Mouse (Mus musculus): ENCODE data around the gene Gck.

The Gck gene

DNA sequence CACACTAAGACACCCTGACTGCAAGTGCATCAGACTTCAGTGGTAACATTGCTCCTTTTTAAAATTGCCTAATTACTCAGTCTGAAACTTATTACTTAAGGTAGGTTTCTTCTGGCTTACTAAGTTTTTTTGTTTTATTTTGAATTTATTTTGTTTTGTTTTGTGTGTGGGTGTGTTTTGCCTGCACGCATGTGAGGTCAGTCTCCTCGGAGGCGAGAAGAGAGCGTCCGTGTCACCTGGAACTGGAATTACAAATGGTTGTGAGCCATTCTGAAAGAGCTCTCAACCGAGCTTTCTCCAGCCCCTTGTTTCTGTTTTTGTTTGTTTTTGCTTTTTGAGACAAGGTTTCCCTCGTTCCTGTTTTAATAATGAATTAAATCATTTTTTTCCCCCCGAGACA, 71.2 kb downstream of the Gck start:
- no peak for DNase-seq (ENCODE audit: low read depth, low spot score)

DNA sequence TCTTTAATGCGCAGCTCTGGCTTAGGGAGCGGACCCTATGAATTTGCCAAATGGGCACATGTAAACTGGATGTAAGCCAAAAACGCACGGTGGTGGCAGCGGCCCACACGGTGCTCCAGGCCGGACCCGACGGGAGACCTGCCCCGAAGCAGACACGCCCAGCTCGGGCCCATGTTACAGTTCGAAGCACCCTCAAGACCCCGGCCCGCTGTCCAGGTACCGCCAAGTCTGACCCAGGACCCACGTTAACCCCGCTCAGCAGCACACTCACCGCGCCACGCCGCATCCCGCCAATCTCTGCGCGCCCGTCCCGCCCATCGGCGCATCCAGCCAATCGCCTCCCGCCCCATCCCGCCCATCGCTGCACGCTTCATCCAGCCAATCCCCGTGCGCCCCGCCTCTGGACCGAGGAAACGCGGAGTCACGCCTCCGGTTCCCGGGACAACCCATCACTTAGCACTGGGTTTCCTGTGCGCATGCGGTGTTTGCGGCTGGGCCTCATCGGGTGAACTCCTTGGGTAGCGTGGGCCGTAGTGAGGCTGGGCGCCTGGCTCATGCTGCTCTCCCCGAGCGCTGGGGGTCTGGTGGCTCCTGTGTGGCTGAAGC, 71.9 kb downstream of the Gck start, which contains the start of gene Pold2:
Gene Pold2 (minus strand): TSS at position 372 of the 606 bp plus-strand sequence.
- DNase-seq (ENCODE audit: low read depth, low spot score): peak; percentile 99

DNA sequence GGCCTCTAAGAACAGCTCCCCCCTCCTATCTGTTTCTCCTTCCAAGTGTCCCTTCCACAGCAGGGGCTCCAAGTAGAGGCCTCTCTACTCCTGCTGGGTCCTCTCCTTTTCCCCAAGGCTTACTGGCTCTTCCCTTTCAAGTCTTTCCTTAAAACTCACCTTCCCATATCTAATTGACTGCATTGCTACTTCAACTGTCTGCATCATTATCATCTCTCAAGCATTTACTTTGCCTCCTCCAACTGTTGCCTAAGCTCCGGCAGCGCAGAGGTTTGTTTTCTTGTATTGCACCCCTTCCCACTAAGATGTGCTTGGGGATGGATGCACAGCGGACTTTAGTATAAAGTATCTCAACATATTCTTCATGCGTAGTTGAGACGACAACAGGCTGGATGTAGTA, 72.5 kb downstream of the Gck start:
- no peak for DNase-seq (ENCODE audit: low read depth, low spot score)

DNA sequence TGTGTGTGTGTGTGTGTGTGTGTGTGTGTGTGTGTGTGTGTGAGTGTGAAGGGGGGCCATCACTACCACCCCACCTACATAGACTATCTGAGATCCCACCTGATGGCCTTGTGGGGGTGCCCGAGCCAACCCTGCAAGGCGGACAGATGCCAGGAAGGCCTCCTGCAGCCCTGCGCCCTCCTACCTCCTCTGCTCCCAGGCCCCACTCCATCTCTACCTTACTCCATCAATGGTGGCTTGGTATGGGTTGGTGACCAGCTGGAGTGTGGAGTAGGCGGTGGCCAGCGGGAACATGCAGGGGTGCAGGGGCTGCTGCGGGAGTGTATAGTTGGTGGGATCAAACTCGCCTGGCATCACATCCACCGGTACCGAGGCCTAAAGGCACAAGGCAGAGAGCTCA, 76.7 kb downstream of the Gck start:
- no peak for DNase-seq (ENCODE audit: low read depth, low spot score)

DNA sequence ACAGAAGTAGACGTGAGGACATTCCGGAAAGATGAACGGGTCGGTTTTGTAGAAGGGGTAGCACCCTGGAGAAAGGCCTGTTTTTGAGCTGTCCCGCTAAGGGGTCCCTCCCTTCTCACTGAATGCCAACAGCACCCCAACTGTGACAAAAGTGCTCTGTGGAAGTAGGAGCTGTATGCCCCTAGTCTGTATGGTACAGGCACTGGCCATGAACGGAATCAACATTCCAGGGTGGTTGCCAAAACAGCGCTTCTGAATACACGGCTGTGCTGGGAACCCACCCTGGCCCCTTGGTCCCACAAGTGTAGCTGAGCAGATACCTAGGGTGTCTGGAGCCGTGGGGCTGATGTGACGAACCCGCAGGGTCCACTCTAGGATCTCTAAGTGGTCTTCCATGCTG, 77.2 kb downstream of the Gck start:
- DNase-seq (ENCODE audit: low read depth, low spot score): no peak

DNA sequence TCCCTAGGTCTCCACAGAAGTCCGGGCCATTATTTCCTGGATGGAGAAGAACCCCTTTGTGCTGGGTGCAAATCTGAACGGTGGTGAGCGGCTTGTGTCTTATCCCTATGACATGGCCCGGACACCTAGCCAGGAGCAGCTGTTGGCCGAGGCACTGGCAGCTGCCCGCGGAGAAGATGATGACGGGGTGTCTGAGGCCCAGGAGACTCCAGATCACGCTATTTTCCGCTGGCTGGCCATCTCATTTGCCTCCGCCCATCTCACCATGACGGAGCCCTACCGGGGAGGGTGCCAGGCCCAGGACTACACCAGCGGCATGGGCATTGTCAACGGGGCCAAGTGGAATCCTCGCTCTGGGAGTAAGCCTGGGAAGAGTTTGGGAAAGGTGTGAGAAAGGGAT, 79.8 kb downstream of the Gck start:
- DNase-seq (ENCODE audit: low read depth, low spot score): no peak

DNA sequence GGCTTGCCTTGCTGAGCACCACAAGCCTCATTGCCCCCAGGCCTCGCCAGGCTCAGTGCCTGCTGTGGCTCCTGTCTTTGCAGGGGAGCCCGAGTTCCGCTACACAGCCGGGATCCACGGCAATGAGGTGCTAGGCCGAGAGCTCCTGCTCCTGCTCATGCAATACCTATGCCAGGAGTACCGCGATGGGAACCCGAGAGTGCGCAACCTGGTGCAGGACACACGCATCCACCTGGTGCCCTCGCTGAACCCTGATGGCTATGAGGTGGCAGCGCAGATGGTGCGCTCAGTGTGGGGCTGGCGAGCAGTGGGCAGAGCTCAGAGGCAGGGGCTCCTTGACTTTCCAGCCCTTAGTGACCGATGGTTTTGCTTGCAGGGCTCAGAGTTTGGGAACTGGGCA, 80.5 kb downstream of the Gck start:
- no peak for DNase-seq (ENCODE audit: low read depth, low spot score)

DNA sequence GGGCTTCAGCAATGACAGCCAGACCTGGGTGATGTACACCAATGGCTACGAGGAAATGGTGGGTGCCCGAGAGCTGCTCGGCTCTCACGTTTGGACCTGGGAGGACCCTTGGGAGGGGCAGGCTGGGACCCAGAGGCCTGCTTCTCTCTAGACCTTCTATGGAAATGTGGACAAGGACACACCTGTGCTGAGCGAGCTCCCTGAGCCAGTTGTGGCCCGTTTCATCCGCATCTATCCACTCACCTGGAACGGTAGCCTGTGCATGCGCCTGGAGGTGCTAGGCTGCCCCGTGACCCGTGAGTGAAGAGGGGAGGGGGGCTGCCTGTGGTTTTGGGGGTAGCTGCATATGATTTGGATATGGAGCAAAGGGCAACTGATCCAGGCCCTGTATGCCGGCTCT, 81.6 kb downstream of the Gck start:
- DNase-seq (ENCODE audit: low read depth, low spot score): no peak

DNA sequence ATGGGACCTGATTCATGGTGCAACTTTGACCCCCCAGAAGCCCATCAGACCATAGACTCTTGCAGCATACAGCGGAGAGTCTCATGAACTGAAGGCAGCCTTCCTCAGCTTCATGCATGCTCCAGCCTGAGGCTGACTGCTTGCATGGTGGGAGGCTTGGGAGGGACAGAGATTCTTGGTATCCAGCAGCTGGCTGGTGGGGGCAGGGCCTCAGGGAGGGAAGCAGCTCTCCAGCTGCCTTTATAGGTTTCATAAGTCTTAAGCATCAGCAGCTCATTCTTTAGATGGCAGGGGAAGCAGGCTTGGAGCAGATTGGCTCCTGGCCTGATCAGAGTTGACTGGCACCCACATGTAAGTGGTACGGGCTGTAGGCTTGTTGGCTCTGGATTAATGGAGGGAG, 82.7 kb downstream of the Gck start:
- DNase-seq (ENCODE audit: low read depth, low spot score): no peak

DNA sequence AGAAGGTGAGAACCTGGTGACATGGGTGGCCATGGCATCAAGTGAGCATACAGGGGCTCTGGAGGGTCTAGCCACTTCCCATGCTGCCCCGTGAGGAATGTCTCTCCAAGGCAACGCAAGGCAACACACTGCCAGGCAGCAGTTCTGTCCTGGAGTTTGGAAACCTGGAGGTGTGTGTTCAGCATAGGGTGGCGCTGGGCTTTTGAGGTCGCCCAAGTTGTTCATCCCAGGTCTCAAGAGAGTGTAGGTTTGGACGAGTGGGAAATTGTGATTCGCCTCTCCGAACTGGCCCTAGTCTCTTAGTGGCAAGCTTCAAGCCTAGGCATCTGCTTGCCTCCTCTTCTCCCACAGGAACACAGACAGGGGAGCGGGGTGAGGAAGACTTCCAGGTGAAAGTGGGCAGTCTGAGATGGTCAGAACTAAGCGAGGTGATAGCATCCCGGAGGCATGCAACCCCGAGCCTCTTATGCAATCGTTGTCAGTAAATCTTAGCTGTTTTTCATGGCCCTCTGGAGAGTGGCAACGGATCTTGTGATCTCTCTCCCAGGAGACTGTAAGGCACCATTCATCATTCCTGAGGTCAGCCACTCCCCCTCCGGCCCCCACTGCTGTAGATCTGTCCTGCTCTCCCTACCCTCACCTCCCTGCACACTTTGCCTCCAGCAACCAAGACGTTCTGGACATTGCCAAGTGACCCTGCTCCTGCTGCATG, 87.3 kb downstream of the Gck start:
- DNase-seq (ENCODE audit: low read depth, low spot score): no peak

DNA sequence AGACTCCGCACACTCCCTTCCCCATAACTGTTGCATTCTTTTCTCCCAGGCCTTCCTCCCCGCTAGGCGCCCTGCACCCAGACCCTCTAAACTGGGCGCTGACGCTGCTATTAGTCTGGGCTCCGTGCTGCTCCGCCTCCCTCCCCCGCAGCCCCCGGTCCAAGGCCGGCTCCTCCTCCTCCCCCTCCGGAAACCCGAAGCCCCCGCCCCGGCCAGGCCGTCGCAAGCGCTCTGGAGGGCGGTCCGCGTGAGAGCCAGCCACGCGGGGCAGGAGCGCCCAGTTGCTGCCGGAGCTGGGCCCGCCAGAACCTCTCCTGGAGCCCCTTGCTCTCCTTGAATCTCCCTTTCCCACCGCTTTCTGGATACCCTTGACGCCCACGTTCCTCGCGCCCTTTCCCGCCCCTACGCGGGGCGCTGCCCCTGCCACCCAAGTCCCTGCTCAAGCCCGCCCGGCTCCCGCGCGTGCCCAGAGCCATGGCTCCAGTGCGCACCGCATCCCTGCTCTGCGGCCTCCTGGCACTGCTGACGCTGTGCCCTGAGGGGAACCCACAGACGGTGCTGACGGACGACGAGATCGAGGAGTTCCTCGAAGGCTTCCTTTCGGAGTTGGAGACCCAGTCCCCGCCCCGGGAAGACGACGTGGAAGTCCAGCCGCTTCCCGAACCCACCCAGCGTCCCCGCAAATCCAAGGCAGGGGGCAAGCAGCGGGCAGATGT, 88.0 kb downstream of the Gck start, which contains the start of gene Aebp1:
Gene Aebp1 (plus strand): TSS at position 270 of the 716 bp plus-strand sequence.
- peak; percentile 16 for DNase-seq (ENCODE audit: low read depth, low spot score)

DNA sequence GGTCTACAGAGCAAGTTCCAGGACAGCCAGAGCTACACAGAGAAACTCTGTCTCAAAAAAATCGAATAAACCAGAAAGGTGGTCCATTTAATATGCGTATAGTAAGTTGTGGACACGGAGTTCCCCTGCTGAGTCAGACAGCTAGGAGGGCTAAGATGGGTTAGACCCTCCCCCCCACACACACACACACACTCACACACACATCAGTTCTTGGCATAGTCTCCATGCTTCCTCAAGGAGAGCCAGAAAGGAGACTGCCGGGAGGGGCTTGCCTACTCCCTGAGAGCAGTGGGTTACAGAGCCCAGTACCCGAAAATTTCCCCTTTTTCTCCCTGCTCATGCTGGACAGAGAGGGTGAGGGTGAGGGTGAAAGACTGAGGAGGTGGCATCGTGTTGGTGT, 89.2 kb downstream of the Gck start:
- DNase-seq (ENCODE audit: low read depth, low spot score): no peak

DNA sequence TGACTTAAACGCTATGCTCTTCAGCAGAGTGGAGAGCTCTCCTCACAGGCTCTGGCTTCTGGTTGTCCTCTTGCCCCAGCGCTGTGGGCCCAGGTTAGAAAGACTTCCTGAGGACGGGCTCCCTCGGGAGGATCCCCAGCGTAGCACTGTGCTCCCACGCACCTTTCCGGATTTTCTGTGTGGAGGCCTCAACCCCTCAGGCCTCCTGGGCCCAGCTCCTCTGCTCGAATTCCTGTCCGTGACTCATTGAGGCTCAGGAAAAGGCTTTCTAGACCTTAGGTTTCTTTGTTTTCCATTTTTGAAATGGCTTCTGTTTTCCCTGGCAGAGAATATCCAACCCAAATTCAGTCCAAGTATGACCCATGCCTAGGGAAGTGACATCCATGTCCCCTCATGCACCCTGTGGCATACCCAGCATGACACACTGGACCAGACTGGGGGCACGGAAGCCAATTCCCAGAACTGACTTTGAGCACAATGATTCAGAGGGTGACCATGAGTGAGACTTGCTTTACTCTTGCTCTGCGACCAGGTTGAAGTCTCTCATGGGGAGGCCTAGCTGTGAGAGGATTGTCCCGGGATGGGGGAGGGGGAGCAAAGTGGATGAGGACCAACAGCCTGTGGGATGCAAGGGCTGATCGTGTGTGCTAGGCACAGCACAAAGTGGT, 89.9 kb downstream of the Gck start:
- DNase-seq (ENCODE audit: low read depth, low spot score): no peak

DNA sequence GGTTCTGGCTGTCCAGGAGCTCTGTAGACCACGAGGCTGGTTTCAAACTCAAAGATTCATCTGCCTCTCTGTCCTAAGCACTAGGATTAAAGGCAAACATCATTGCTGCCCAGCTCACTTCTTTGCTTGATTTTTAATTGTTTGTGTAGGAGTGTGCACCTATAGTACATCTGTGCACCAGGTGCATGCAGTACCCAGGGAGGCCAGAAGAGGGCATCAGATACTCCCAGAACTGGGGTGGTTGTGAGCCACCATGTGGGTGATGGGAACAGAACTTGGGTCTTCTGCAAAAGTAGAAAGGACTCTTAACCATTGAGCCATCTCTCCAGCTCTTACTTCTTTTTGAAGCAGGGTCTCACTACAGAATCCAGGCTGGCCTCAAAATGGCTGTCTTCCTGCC, 91.2 kb downstream of the Gck start:
- no peak for DNase-seq (ENCODE audit: low read depth, low spot score)

DNA sequence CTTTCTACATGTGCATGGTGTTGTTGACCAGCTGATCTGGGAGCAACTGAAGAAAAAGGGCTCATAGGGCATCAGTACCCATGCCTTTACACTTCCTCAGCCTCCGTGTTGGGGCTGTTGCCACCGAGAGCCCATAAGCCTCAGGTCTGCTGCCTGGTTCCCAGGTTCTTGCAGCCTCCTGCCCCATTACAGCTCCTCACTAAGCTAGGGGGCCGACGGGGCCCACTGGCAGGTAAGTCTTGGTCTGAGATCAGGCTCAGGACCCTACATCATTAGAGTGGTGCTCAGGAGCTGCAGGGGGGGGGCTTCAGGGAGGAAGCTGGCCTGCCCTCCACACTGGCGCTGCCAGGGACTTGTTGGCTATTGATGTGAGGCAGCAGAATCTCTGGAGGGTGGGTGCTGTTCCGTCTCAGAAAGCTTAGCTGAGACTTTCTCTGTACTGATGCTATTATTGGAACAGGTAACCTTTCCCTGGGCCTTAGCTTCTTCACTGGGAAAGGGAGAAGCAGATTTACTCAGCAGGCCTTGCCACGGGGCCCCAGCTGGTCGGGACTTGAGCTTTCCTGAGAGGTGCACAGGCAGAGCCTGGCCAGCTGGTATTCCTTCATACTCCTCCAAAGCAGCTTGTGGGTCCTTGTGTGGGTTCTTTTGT, 93.3 kb downstream of the Gck start:
- DNase-seq (ENCODE audit: low read depth, low spot score): no peak

DNA sequence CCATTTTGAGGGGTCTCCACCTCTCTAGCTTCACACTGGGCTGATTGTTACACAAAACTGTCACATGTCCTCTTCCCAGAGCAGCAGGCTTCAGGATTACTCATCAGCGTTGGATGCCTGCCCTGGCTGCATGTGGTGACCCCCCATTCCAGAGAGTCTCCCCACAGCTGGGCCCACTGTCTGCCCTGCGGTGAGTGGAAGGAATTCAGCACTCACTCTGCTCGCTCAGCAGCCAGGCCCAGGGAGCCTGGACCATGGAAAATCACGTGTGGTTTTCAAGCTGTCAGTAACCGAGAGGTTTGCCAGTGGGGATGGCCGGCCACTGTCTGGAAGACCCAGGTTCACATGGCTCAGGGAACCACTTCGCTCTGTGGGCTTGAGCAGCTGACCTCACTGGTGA, 94.0 kb downstream of the Gck start:
- DNase-seq (ENCODE audit: low read depth, low spot score): no peak

DNA sequence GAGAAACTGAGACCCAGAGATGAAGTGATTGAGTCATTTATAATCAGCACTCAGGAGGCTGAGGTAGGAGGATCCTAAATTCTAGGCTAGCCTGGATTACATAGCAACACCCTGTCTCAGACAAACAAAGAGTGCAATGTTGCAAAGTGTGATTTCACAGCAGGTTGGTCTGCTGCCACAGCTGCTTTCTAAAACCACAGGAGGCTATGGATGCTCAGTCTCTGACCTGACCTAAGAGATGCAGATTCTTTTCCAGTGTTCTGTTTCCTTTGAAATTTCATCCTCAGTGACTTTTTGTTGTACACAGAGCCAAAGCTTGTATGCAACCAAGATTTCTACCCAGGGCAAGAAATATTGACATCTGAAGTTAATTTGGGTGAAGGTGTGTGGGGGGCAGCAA, 94.4 kb downstream of the Gck start:
- DNase-seq (ENCODE audit: low read depth, low spot score): no peak

DNA sequence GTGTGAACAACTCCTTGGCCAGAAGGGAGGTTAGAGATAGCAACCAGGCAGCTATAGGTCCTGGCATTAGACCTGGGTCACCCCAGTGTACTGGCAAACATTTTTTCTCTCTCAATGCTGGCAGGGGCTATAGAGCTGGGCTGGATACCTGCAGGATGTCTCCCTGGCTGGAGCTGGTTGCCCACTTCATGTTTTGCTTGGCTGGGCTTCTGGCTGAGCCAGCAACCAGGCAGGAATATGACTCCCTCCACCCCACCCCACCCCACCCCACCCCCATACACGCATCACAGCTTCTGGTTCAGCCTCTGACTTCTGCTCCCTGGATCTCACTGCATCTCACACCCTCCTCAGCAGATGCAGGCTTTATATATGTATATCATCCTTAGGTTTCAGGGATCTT, 97.6 kb downstream of the Gck start:
- no peak for DNase-seq (ENCODE audit: low read depth, low spot score)

DNA sequence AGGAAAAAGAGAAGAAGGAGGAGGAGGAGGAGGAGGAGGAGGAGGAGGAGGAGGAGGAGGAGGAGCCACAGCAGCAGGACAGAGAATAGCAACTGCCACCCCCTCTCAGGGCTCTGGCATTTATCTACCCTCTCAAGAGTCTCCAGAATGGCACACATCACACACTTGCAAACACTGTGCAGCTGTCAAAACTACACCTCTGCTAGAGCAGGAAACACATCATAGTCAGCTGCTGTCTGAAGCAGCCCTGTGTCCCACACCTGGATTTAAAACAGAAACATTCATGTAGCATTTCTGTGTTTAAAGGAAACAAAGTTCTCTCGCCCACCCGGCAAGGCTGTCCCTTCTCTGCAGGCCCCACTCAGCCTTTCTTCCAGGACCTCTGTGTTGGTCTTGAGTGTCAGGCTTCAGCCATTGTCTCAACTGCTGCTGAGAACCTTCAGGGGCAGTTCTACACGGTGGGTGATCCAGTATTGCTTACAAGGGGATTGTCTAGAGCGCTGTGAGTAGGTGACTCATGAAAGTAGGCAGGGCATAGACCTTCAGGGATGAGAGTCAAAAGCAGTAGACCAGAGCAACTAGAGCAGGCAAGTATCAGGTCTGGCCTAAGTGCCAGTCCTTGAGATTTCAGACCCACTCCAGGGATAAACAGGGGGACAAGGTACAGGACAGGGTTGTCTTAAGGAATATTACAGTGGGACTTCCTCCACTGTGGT, 98.7 kb downstream of the Gck start:
- DNase-seq (ENCODE audit: low read depth, low spot score): no peak
